Mouse (Mus musculus): ENCODE data around the gene Tbc1d22a. TPM values are rescaled to one million over a fixed set of nuclear protein-coding genes. Genes with fewer than 3 reads are reported as not detected.

Gene Tbc1d22a
- polyA plus RNA-seq, 1 experiment from 2014 or later, result 11.1 TPM

GRCm38 (mm10) chr15:86335781-86336180 lies 121.5 kb downstream of the Tbc1d22a start:
- no peak overlapping the region for H3K9ac ChIP-seq (ENCODE audit: low read depth, low read length)
- no peak for ATAC-seq (ENCODE audit: low FRiP score, low TSS enrichment)
- no peaks in the 10 kb centered on the region for H3K27me3 ChIP-seq (ENCODE audit: control insufficient read depth, insufficient read depth, low read length)
- H3K9me3 ChIP-seq (ENCODE audit: control insufficient read depth, low read length), result no peaks in the 10 kb centered on the region
- WGBS, result 63% methylated on average over 1 of the region's 1 CpGs
- H3K27ac ChIP-seq (ENCODE audit: low read depth, low read length), result no peak overlapping the region
- H3K36me3 ChIP-seq (ENCODE audit: control insufficient read depth, insufficient read depth, low read length), result no peaks in the 10 kb centered on the region
- no peak overlapping the region for H3K4me3 ChIP-seq (ENCODE audit: low read length)
- peaks cover 13% of the 10 kb centered on the region; the same call in 1 of the 2 replicates for H3K4me1 ChIP-seq (ENCODE audit: control insufficient read depth, insufficient read depth, low read length)
- no peak overlapping the region for H3K4me2 ChIP-seq (replicated peaks; ENCODE audit: low read depth, low read length)

GRCm38 (mm10) chr15:86337726-86338125 lies 123.5 kb downstream of the Tbc1d22a start:
- peaks cover 13% of the 10 kb centered on the region; the same call in 1 of the 2 replicates for H3K4me1 ChIP-seq (ENCODE audit: control insufficient read depth, insufficient read depth, low read length)
- ATAC-seq (ENCODE audit: low FRiP score, low TSS enrichment), result 0 out of 2 replicates have a peak, but pooled peaks have one; percentile 39
- H3K4me2 ChIP-seq (replicated peaks; ENCODE audit: low read depth, low read length), result no peak overlapping the region
- H3K27ac ChIP-seq (ENCODE audit: low read depth, low read length), result no peak overlapping the region
- no peak overlapping the region for H3K9ac ChIP-seq (ENCODE audit: low read depth, low read length)
- no peak overlapping the region for H3K4me3 ChIP-seq (ENCODE audit: low read length)
- no peaks in the 10 kb centered on the region for H3K9me3 ChIP-seq (ENCODE audit: control insufficient read depth, low read length)
- 71% methylated on average over 10 of the region's 10 CpGs for WGBS
- no peaks in the 10 kb centered on the region for H3K27me3 ChIP-seq (ENCODE audit: control insufficient read depth, insufficient read depth, low read length)
- H3K36me3 ChIP-seq (ENCODE audit: control insufficient read depth, insufficient read depth, low read length), result no peaks in the 10 kb centered on the region

GRCm38 (mm10) chr15:86339736-86340135 lies 125.5 kb downstream of the Tbc1d22a start:
- Histone ChIP-seq H3K9me3 (ENCODE audit: control insufficient read depth, low read length) (no peaks in the 10 kb centered on the region), H3K36me3 (ENCODE audit: control insufficient read depth, insufficient read depth, low read length) (no peaks in the 10 kb centered on the region), H3K27me3 (ENCODE audit: control insufficient read depth, insufficient read depth, low read length) (no peaks in the 10 kb centered on the region), H3K4me2 (replicated peaks; ENCODE audit: low read depth, low read length) (no peak overlapping the region), H3K4me1 (ENCODE audit: control insufficient read depth, insufficient read depth, low read length) (peaks cover 13% of the 10 kb centered on the region; the same call in 1 of the 2 replicates), H3K9ac (ENCODE audit: low read depth, low read length) (no peak overlapping the region), H3K27ac (ENCODE audit: low read depth, low read length) (no peak overlapping the region), H3K4me3 (ENCODE audit: low read length) (no peak overlapping the region)
- ATAC-seq (ENCODE audit: low FRiP score, low TSS enrichment), result no peak
- WGBS, result 48% methylated on average over 2 of the region's 2 CpGs

GRCm38 (mm10) chr15:86340766-86341165 lies 126.5 kb downstream of the Tbc1d22a start:
- no peak overlapping the region for H3K9ac ChIP-seq (ENCODE audit: low read depth, low read length)
- ATAC-seq (ENCODE audit: low FRiP score, low TSS enrichment), result no peak
- H3K9me3 ChIP-seq (ENCODE audit: control insufficient read depth, low read length), result no peaks in the 10 kb centered on the region
- WGBS, result 64% methylated on average over 6 of the region's 6 CpGs
- no peak overlapping the region for H3K27ac ChIP-seq (ENCODE audit: low read depth, low read length)
- no peak overlapping the region for H3K4me2 ChIP-seq (replicated peaks; ENCODE audit: low read depth, low read length)
- no peak overlapping the region for H3K4me3 ChIP-seq (ENCODE audit: low read length)
- H3K36me3 ChIP-seq (ENCODE audit: control insufficient read depth, insufficient read depth, low read length), result no peaks in the 10 kb centered on the region
- H3K27me3 ChIP-seq (ENCODE audit: control insufficient read depth, insufficient read depth, low read length), result no peaks in the 10 kb centered on the region
- peaks cover 6% of the 10 kb centered on the region; the same call in 1 of the 2 replicates for H3K4me1 ChIP-seq (ENCODE audit: control insufficient read depth, insufficient read depth, low read length)

- Histone ChIP-seq H3K27me3 (ENCODE audit: control insufficient read depth, insufficient read depth, low read length) (no peaks in the 10 kb centered on the region), H3K9ac (ENCODE audit: low read depth, low read length) (no peak overlapping the region), H3K4me2 (replicated peaks; ENCODE audit: low read depth, low read length) (no peak overlapping the region), H3K27ac (ENCODE audit: low read depth, low read length) (no peak overlapping the region), H3K4me1 (ENCODE audit: control insufficient read depth, insufficient read depth, low read length) (peaks cover 3% of the 10 kb centered on the region; the same call in 1 of the 2 replicates), H3K9me3 (ENCODE audit: control insufficient read depth, low read length) (no peaks in the 10 kb centered on the region), H3K4me3 (ENCODE audit: low read length) (no peak overlapping the region), H3K36me3 (ENCODE audit: control insufficient read depth, insufficient read depth, low read length) (no peaks in the 10 kb centered on the region)
- ATAC-seq (ENCODE audit: low FRiP score, low TSS enrichment), result no peak
- WGBS, result 74% methylated on average over 8 of the region's 8 CpGs
Measured at GRCm38 (mm10) chr15:86342637-86343375, 128.5 kb downstream of the Tbc1d22a start.

- WGBS, result 63% methylated on average over 8 of the region's 8 CpGs
- Histone ChIP-seq H3K4me2 (replicated peaks; ENCODE audit: low read depth, low read length) (no peak overlapping the region), H3K4me3 (ENCODE audit: low read length) (no peak overlapping the region), H3K9ac (ENCODE audit: low read depth, low read length) (no peak overlapping the region), H3K27ac (ENCODE audit: low read depth, low read length) (no peak overlapping the region), H3K27me3 (ENCODE audit: control insufficient read depth, insufficient read depth, low read length) (no peaks in the 10 kb centered on the region), H3K36me3 (ENCODE audit: control insufficient read depth, insufficient read depth, low read length) (no peaks in the 10 kb centered on the region), H3K9me3 (ENCODE audit: control insufficient read depth, low read length) (no peaks in the 10 kb centered on the region), H3K4me1 (ENCODE audit: control insufficient read depth, insufficient read depth, low read length) (no peaks in the 10 kb centered on the region; the same call in 1 of the 2 replicates)
- ATAC-seq (ENCODE audit: low FRiP score, low TSS enrichment), result no peak
Measured at GRCm38 (mm10) chr15:86344906-86345331, 130.7 kb downstream of the Tbc1d22a start.

- no peak overlapping the region for H3K4me3 ChIP-seq (ENCODE audit: low read length)
- H3K27ac ChIP-seq (ENCODE audit: low read depth, low read length), result no peak overlapping the region
- no peak overlapping the region for H3K9ac ChIP-seq (ENCODE audit: low read depth, low read length)
- no peaks in the 10 kb centered on the region for H3K9me3 ChIP-seq (ENCODE audit: control insufficient read depth, low read length)
- H3K27me3 ChIP-seq (ENCODE audit: control insufficient read depth, insufficient read depth, low read length), result no peaks in the 10 kb centered on the region
- WGBS, result 51% methylated on average over 9 of the region's 9 CpGs
- H3K4me2 ChIP-seq (replicated peaks; ENCODE audit: low read depth, low read length), result no peak overlapping the region
- no peak for ATAC-seq (ENCODE audit: low FRiP score, low TSS enrichment)
- H3K4me1 ChIP-seq (ENCODE audit: control insufficient read depth, insufficient read depth, low read length), result no peaks in the 10 kb centered on the region; the same call in 1 of the 2 replicates
- no peaks in the 10 kb centered on the region for H3K36me3 ChIP-seq (ENCODE audit: control insufficient read depth, insufficient read depth, low read length)
Measured at GRCm38 (mm10) chr15:86345907-86346306, 131.6 kb downstream of the Tbc1d22a start.

- Histone ChIP-seq H3K4me1 (ENCODE audit: control insufficient read depth, insufficient read depth, low read length) (no peaks in the 10 kb centered on the region; the same call in 1 of the 2 replicates), H3K36me3 (ENCODE audit: control insufficient read depth, insufficient read depth, low read length) (no peaks in the 10 kb centered on the region), H3K27ac (ENCODE audit: low read depth, low read length) (no peak overlapping the region), H3K27me3 (ENCODE audit: control insufficient read depth, insufficient read depth, low read length) (no peaks in the 10 kb centered on the region), H3K9me3 (ENCODE audit: control insufficient read depth, low read length) (no peaks in the 10 kb centered on the region), H3K4me2 (replicated peaks; ENCODE audit: low read depth, low read length) (no peak overlapping the region), H3K4me3 (ENCODE audit: low read length) (no peak overlapping the region), H3K9ac (ENCODE audit: low read depth, low read length) (no peak overlapping the region)
- 76% methylated on average over 3 of the region's 3 CpGs for WGBS
- ATAC-seq (ENCODE audit: low FRiP score, low TSS enrichment), result no peak
Measured at GRCm38 (mm10) chr15:86346606-86347005, 132.3 kb downstream of the Tbc1d22a start.

GRCm38 (mm10) chr15:86354932-86355331 lies 140.7 kb downstream of the Tbc1d22a start:
- no peak overlapping the region for H3K9ac ChIP-seq (ENCODE audit: low read depth, low read length)
- ATAC-seq (ENCODE audit: low FRiP score, low TSS enrichment), result no peak
- no peak overlapping the region for H3K27ac ChIP-seq (ENCODE audit: low read depth, low read length)
- no peak overlapping the region for H3K4me3 ChIP-seq (ENCODE audit: low read length)
- H3K4me2 ChIP-seq (replicated peaks; ENCODE audit: low read depth, low read length), result no peak overlapping the region
- H3K9me3 ChIP-seq (ENCODE audit: control insufficient read depth, low read length), result no peaks in the 10 kb centered on the region
- H3K27me3 ChIP-seq (ENCODE audit: control insufficient read depth, insufficient read depth, low read length), result no peaks in the 10 kb centered on the region
- H3K4me1 ChIP-seq (ENCODE audit: control insufficient read depth, insufficient read depth, low read length), result no peaks in the 10 kb centered on the region
- WGBS, result 72% methylated on average over 2 of the region's 2 CpGs
- no peaks in the 10 kb centered on the region for H3K36me3 ChIP-seq (ENCODE audit: control insufficient read depth, insufficient read depth, low read length)

Data from kidney, embryonic 14.5 days (tissue).